ENCODE assay signal across 8 mouse cellular contexts in genomic region chr9:122922936-122923381, GRCm38 (mm10). TPM values are rescaled to one million over a fixed set of nuclear protein-coding genes. Genes with fewer than 3 reads are reported as not detected.
DNase-seq lines count a peak whose midpoint lies in the region; ATAC-seq lines count a peak whose summit lies in the region.

Gene Zfp105 (plus strand): TSS chr9:122923072.

- no peaks in the 10 kb centered on the region for H3K9me3 ChIP-seq in hindbrain, embryonic 14.5 days (ENCODE audit: control insufficient read depth, low read length)
- no peaks in the 10 kb centered on the region for H3K9me3 ChIP-seq in lung, embryonic 16.5 days (ENCODE audit: control insufficient read depth, low read length)

- H3K9ac ChIP-seq in hindbrain, embryonic 14.5 days: peak within 1 kb of the TSS; percentile 99
- peak within 1 kb of the TSS; percentile 96 for H3K9ac ChIP-seq in lung, embryonic 16.5 days (ENCODE audit: low read length)

- peaks cover 6% of the 10 kb centered on the region; the same call in 1 of the 2 replicates for H3K4me1 ChIP-seq in hindbrain, embryonic 14.5 days (replicated peaks; ENCODE audit: control insufficient read depth, insufficient read depth, low read length)
- H3K4me1 ChIP-seq in lung, embryonic 16.5 days (replicated peaks; ENCODE audit: control insufficient read depth, insufficient read depth, low read length): peaks cover 4% of the 10 kb centered on the region; the same call in 1 of the 2 replicates

- WGBS in hindbrain, embryonic 14.5 days: under 1% methylated on average over 43 of the region's 43 CpGs
- under 1% methylated on average over 43 of the region's 43 CpGs for WGBS in lung, embryonic 16.5 days

- H3K4me2 ChIP-seq in hindbrain, embryonic 14.5 days (replicated peaks): peak within 1 kb of the TSS; percentile 77
- H3K4me2 ChIP-seq in lung, embryonic 16.5 days (ENCODE audit: low read depth, low read length): peak within 1 kb of the TSS; percentile 66

- DNase-seq in adrenal gland, adult 2 months: peak; percentile 79
- peak; percentile 49 to 77 for DNase-seq in cerebellum, postnatal 4 days (ENCODE audit: low spot score in 2 of 2)
- DNase-seq in gastrocnemius, adult 18-20 months (ENCODE audit: low spot score): peak; percentile 27
- DNase-seq in hindbrain, embryonic 14.5 days (ENCODE audit: low spot score): peak; percentile 80
- peak; percentile 70 to 80 for DNase-seq in layer of hippocampus, postnatal 14 days (ENCODE audit: low spot score in 2 of 2)
- peak; percentile 79 for DNase-seq in ovary, postnatal 36 days (ENCODE audit: low spot score)
- peak; percentile 59 for DNase-seq in urinary bladder, postnatal 14 days (ENCODE audit: low spot score)

- peak within 1 kb of the TSS; percentile 85 for H3K4me3 ChIP-seq in hindbrain, embryonic 14.5 days (replicated peaks; ENCODE audit: low read length)
- peak within 1 kb of the TSS; percentile 75 for H3K4me3 ChIP-seq in lung, embryonic 16.5 days (ENCODE audit: low read length)

- ATAC-seq in hindbrain, embryonic 14.5 days (ENCODE audit: low FRiP score): peak; percentile 99
- peak; percentile 99 for ATAC-seq in lung, embryonic 16.5 days (ENCODE audit: low read depth)

- peaks cover 32% of the 10 kb centered on the region for H3K36me3 ChIP-seq in hindbrain, embryonic 14.5 days (replicated peaks; ENCODE audit: control insufficient read depth, insufficient read depth)
- peaks cover 30% of the 10 kb centered on the region for H3K36me3 ChIP-seq in lung, embryonic 16.5 days (ENCODE audit: control insufficient read depth, insufficient read depth, low read length)

- peaks cover 4% of the 10 kb centered on the region; the same call in 1 of the 2 replicates for H3K27me3 ChIP-seq in hindbrain, embryonic 14.5 days (ENCODE audit: control insufficient read depth, insufficient read depth, low read length)
- H3K27me3 ChIP-seq in lung, embryonic 16.5 days (ENCODE audit: control insufficient read depth, insufficient read depth, low read depth, low read length): no peaks in the 10 kb centered on the region

- H3K27ac ChIP-seq in hindbrain, embryonic 14.5 days: peak within 1 kb of the TSS; percentile 86
- H3K27ac ChIP-seq in lung, embryonic 16.5 days (ENCODE audit: low read length): peak within 1 kb of the TSS; percentile 70; the same call in 1 of the 2 replicates

RNA-seq across cellular contexts. Expression of gene Zfp105, which starts in this region (rescaled TPM):
- total RNA-seq in adrenal gland, adult 2 months (2021): 1 to 10 TPM; 3.2 to 5.4 TPM
- polyA plus RNA-seq in adrenal gland, adult 2 months (2012; rRNA removed): 0.15 and 0.75 TPM in 2 replicates
- total RNA-seq in gastrocnemius, adult 18-20 months (2021): under 1 TPM; 0.59 to 0.64 TPM
- 16.1 and 17.0 TPM in 2 replicates for polyA plus RNA-seq in hindbrain, embryonic 14.5 days (2014; fragmentation: Nextera tagmentation; extraction: Ambion mirVana)
- total RNA-seq in layer of hippocampus, postnatal 14 days (2021): 1 to 10 TPM; 6.8 to 9.1 TPM
- polyA plus RNA-seq in lung, embryonic 16.5 days (2015; fragmentation: Nextera tagmentation; extraction: Ambion mirVana): 17.2 and 19.5 TPM in 2 replicates

Comparison
In these comparisons a context has a peak if more than half of its experiments do, and no peak if none do; other contexts are left out.
1. Peak in every context shown above with its lines: DNase-seq, ATAC-seq, H3K4me3 ChIP-seq and H3K27ac ChIP-seq.
2. Peak in DNase-seq in gastrocnemius, adult 18-20 months; RNA of the gene not detected or under 1 TPM.
3. DNase-seq: peak in every context shown above with its lines; median percentile 80 in hindbrain, embryonic 14.5 days; 79 in adrenal gland, adult 2 months; 79 in ovary, postnatal 36 days; 75 in layer of hippocampus, postnatal 14 days; 63 in cerebellum, postnatal 4 days; 59 in urinary bladder, postnatal 14 days; 27 in gastrocnemius, adult 18-20 months.